Mouse (Mus musculus) B cell, adult 62 days (primary cell): Measurements from ENCODE around the gene Lgi1. TPM values are rescaled to one million over a fixed set of nuclear protein-coding genes. Genes with fewer than 3 reads are reported as not detected.

Experiments used
- total RNA-seq: library from RNA; stranded (reverse); gene quantifications from 4 replicates; pipeline ENCODE4 v1.2.4, GENCODE M21; 2023

The Lgi1 gene
- not detected in 4 replicates for total RNA-seq

DNA sequence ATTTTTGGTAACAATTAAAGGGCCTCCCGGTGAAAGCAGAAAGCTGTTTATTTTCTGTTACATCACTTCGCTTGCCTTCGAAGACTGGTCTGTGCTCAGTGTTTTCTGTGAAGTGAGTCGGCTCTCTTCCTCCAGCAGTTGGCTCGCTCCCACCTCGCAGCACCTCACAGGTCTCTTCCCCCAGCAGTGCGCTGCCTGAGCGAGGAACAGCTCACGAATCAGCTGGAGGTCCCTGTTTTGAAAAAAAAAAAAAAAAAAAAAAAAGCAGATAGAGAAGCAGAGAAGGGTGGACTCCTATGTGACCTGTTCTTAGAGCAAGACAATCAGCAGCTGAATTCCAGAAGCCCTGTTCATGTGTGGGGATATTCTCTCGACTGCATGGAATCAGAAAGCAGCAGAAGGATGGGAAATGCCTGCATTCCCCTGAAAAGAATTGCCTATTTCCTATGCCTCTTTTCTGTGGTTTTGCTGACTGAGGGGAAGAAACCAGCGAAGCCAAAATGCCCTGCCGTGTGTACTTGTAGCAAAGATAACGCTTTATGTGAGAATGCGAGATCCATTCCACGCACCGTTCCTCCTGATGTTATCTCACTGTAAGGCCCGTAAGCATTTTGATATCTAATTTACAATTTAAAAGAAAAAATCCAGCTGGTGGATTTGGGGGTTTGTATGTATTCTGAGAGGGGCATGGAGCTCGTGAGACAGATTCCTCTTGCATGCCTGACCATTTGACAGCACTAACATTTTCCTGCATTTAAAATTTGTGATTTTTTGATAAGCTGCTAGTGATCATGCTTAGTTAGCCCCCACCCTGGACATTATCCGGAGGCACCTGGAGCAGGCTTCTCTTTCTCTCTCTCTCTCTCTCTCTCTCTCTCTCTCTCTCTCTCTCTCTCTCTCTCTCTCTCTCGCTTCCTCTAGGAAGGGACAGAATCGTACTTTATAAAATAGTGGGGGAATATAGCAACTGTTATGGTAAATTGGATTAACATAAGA, at the start of gene Lgi1:
Gene Lgi1 (plus strand): TSS at position 32 of the 996 bp plus-strand sequence.

DNA sequence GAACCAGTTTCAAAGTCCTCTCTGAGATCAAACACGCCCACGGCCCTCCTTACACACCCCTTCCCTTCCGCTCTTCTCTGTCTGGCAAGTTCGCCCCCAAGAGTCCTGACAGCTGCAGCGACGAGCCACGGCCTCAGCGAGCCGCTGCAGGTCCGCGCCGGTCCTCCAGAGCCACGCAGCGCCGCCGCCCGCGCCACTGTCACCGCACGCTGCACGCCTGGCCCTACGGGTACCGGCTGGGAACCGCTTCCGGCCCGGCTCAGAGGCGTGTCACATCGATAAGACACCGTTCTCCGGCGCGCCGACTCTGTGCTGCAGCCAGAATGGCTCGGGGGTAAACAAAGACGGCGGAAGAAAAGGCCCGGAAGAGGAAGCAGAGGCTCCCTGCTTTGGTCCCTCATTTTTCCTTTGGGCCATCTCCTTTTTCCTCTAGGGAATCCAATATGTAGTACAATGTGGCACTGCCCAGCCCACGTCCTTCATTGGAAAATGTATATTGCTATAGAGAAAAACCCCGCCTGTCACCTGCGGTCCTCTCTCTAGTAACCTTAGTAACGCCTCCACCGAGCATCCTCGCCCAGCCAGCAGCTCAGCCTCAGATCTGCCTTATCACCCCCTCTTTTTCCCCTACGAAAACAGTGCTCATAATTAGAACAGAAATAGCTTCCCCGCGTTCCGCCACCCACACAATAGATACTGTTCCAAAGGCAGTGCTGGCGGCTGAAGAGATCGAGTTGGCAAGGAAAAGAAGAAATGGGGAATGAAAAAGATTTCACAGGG, 40.2 kb upstream of the Lgi1 start, which contains the start of gene Fra10ac1:
Gene Fra10ac1 (minus strand): TSS at position 252 of the 780 bp plus-strand sequence.

Other genes starting within 250 kb of the Lgi1 start
- gene Myof, start 221.0 kb upstream of the Lgi1 start, total RNA-seq, result 38.5 to 50.9 TPM (median 47.8 TPM) in 4 replicates
- gene Cep55, start 209.5 kb upstream of the Lgi1 start, total RNA-seq, result 2.2 to 3.0 TPM (median 2.2 TPM) in 4 replicates
- not detected in 4 replicates for gene Ffar4, start 167.5 kb upstream of the Lgi1 start, total RNA-seq
- gene Rbp4, start 139.3 kb upstream of the Lgi1 start, total RNA-seq, result not detected in 4 replicates
- gene Pde6c, start 131.8 kb upstream of the Lgi1 start, total RNA-seq, result not detected in 4 replicates
- 20.0 to 23.1 TPM (median 21.6 TPM) in 4 replicates for gene Fra10ac1, start 40.4 kb upstream of the Lgi1 start, total RNA-seq
- 0.55 to 0.72 TPM (median 0.60 TPM) in 4 replicates for gene Slc35g1, start 131.4 kb downstream of the Lgi1 start, total RNA-seq
- gene Plce1, start 216.6 kb downstream of the Lgi1 start, total RNA-seq, result 0.47 TPM in 1 of 4 replicates, not detected in the others